Mouse (Mus musculus): ENCODE measurements at regions not wholly inside any gene's neighbourhood (a gene's known extent, or its start where the extent isn't known, plus 50 kb on each side); places are given as distances from the start of the nearest gene placed in this dataset.

DNA sequence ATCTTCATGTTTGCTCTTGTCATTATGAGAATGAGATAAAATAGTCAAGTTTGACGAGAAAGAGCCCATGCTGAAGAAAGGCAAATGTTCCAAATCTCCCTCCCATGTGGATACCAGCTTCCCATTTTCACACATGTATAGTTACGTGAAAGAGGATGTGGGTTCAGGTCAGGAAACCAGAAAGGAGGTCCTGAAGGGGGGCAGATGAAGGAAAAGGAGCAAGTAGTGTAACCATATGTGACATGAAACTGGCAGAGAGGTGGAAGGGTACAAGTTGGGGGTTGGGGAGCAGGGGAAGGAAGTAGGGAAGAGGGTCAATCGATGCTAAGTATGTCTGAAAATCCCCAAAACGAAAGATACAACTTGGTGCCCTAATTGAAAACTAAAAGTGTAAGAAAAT lies 132.6 kb upstream of the Pkn2 start:
- DNase-seq: no peak

DNA sequence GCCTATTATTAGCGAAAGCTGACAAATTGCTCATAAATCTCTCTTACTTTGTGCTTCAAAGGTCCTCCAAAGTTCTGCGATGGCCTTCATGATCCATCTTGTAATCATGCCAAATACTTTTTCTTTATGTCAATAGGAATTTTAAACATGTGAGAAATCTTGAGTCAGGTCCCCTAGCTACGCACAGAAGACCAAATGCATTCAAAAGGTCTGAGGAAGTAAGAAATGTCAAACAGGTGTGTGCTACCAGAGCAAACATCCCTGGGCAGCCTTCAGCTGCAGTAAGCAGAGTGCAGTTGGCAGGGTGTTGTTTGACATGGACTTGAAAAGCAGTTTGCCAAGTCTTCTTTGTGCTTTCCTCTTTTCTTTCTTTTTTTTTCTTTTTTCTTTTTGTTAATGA lies 125.2 kb upstream of the Pkn2 start:
- no peak for DNase-seq

DNA sequence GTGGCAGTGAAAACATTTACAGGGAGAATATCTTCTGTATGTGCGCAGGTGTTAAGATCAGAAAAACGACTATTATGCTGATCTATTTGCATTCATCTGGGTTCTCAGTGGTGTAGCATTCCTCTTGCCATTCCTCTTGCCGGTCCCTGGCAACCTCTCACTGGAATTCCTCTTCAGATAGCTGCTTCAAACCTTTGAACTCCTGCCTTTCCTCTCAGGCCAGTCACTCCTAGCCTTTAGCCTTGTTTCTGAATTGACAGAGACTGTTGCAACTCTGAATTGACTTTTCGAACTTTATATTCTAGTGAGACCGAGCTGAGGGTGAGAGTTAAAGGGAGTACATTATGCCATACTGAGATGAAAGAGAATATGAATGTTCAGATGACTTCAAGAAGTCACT lies 120.1 kb upstream of the Pkn2 start:
- DNase-seq: no peak

DNA sequence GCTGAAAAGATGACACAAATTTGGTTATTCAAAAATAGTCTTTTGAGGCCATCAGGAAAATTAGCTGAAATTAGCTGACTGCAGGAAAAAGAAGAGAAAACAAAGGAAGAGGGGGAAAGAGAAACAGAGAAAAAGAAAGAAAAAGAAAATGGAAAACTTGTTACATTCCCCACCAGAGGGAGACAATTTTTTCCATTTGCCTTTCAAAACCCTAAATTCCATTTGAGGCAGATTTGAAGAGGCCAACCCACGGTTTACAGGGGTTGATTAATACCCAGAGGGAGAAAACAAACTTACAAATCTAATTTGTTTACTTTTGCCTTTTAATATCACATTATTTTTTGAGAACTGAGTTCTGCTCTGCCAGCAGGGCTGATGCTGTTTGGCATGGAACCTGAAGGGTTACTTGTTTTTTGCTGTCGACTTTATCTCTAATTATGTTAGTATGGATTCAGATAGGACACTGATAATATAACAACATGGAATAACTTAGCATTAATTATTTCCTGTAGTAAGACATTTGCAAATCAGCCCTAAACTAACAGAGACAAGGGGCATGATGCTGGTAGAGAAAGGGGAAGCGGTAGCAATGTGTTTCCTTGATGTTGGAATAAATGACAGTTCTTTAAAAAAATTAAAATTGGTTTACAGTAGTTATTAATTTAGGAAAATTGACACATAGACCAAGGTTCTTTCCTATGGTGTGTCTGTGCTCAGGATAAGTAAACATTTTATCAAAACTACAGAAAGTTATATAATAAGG lies 114.4 kb upstream of the Pkn2 start:
- DNase-seq: no peak

DNA sequence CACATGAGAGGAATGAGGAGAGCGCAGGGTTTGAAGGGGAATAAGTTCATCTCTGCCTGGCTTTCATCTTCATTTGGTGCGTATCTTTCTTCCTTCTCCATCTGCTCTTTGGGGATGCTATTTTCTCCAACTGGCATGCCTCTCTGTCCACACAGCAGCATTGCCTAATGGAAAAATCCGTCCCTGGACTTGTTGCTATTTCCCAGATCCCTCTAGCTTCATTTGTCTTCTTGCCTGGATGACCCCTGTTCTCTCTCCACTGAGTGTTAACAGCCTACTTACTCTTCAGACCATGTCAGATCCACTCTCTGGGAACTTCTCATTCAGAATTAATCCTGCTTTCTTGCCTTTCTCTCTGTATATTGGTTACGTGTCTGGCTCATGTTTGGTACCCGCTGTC lies 102.7 kb upstream of the Pkn2 start:
- DNase-seq: no peak

DNA sequence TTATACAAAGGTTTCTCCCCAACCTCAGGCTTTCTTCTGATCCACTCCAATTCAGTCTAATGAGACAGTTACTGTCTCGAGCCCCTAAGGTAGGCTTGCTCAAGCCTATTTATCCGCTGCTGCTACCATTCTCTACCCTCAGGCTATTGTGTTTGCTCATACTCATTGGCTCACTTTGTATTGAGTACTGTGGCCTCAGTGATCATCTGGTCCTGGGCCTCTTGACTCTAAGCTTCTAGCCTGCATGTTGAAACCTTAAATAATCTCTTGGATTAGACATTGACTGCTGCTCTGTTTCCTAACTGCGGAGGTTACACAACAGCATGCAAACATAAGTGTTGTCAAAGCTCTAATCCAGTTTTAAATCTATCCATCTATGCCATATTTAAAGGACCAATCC lies 99.4 kb upstream of the Pkn2 start:
- no peak for DNase-seq

DNA sequence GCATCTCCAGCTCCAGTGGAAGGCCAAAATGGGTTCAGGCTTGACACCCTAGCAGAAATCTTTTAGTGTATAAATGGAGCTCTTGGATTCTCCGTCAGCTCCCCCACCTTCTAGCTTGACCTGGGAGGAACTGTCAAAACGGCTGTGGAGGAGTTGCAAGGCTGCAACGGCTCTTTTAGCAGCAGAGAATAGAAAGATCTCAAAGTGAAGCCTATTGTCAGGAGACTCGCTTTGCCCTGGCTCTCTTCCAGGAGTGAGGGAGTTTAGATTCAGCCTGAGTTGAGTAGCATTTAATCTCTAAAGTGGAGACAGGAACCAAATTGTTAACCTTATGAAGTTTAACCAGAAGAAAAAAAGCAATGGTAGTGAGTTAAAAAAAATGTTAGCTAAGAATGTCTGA lies 97.4 kb upstream of the Pkn2 start:
- DNase-seq: no peak

DNA sequence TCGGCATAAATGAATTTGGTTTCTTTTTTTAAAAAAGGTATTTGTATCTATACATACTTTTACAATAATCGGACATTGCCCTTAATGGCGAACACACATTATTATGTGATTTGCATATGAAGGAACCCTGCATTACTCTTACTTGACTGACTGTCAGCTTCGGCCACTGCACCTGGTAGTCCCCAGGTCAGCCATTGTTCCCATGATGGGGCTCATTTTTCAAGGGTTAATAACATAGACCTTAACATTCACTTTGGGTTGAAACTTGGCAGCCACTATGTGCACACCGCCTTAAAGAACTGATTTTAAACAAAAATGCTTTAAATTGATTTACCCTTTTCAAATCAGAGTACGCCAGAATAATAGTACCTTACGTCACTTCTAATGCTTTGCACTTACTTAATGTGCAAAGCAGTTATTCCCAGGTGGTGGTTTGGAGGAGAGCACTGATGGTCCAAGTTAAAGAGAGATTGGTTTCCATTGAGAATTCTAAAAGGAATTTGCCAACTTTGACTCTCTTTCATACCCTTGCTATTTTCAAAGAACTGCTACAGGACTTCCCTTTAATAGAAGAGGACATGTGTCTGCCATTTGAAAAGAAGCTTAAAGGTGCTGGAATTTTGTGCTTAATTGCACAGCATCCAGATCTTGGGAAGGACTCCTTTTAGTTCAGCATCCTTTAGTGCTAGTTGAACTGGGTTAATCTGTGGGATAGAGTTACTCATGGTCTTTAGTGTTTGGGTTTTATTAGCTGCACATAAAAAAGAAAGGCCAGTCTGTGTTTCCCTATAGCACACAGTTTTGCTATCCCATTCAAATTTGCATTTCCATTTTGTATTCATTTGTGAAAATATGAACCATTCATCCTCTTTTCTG lies 95.0 kb upstream of the Pkn2 start:
- no peak for DNase-seq

DNA sequence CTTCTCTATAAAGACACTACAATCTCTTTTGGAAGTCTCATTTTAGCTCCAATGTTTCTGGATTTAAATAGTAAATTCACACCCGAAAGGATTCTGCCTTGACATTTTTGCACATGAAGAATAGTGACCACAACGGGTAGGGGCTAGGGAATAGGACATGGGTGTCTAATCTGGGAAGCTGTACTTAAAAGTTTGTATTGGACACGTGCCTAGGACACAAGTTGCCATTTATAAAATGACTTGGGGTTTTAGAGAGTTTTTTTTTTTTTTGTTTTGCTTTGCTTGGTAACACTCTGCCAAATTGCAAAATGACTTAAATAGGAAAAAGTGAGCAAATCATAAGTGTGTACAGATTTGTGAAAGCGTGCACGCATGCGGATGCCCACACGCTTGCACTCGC lies 93.8 kb upstream of the Pkn2 start:
- no peak for DNase-seq

DNA sequence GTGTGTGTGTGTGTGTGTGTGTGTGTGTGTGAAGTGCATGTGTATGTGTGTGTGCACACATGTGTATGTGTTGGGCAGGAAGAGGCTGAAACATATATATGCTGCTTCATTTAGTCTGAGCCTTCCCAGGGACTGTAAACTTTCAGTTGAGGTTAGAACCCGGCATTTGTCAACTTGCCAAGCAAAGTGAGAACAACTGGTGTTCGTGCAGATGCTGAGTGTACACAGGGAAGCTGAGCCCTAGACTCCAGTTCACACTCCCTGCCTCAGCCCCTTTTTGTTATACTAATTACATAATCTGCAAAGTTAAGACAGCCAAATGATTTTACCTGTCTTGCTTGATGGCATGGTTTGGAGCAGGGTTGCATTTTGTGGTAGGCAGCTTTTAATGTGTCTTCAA lies 87.7 kb upstream of the Pkn2 start:
- no peak for DNase-seq

DNA sequence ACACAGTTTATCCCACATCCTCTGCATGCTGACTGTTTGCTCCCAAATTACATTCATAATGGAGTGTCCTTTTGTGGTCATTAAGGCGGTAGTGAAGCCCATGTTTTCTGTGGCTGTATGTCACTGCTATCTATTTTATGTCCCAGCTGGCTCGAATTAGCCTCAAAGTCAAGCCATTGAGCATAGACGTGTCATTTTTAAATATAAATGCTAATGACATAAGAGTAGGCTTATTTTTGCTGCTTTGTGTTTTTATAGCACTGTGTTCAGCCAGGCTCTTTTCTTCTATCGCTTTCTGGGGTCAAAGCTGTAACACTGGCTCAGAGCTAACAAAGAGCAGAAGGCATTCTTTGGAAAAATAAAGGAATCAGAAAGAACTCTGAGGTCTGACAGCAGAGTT lies 83.8 kb upstream of the Pkn2 start:
- DNase-seq: no peak

DNA sequence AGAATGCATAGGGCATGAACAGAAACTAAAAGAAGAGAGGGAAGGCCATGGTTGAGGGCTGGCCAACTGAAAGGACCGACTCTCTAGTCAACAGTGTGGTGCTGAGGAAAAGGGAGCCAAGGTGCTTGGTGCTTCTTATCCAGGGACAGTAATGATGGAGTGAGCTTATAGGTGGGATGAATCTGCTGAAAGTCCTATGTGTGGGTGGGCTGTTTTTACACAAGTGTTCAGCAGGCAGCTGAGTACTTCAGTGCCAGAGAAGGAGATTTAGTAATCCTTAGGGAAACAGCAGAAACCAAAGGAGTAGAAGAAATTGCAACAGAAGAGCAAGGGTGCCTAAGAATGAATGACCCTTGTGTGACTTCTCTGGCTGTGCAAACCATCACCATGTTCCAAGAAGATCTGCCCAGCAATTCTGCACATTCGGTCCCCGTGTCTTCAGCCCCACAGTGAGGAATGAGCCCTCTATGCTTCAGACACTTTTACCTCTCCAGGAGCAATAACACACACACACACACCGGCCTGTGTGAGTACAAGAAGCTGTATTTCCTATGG lies 82.1 kb upstream of the Pkn2 start:
- DNase-seq: no peak

DNA sequence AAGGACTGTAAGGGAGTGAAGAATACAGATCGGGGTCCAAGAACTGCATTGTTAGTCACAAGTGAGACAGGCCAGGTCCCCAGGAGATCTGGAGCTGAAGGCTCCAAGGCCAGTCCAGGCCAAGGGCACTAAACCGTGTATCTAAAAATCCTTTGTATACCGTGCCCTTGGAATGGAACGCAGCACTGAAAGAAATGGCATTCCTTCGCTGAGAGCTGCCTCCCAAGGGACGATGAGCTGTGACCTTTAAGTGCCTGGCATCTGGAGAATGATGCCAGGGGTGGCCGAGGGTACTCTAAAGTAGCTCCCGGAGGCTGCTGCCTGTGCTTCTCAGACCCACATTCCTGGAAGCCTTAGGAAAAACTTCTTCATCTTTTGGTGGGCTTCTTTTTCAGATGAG lies 76.0 kb upstream of the Pkn2 start:
- no peak for DNase-seq

DNA sequence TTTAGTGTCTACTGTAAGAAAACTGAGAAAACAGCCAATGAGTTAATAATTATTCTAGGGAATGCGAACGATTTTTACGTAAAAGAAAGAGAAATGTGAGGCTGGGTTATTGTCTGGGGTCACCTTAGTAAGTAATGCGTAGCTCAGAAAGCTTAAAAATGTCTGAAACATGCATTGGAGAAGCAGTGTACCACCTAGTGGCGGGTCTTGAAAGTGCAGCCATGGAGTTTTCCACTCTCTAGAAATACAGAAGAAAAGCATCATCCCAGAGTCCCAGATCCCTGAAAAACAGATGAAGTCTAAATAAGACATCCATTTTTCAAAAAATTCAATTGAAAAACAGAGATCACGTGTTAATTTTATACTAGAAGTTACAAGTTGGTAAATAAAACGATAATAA lies 67.0 kb upstream of the Pkn2 start:
- DNase-seq: no peak

DNA sequence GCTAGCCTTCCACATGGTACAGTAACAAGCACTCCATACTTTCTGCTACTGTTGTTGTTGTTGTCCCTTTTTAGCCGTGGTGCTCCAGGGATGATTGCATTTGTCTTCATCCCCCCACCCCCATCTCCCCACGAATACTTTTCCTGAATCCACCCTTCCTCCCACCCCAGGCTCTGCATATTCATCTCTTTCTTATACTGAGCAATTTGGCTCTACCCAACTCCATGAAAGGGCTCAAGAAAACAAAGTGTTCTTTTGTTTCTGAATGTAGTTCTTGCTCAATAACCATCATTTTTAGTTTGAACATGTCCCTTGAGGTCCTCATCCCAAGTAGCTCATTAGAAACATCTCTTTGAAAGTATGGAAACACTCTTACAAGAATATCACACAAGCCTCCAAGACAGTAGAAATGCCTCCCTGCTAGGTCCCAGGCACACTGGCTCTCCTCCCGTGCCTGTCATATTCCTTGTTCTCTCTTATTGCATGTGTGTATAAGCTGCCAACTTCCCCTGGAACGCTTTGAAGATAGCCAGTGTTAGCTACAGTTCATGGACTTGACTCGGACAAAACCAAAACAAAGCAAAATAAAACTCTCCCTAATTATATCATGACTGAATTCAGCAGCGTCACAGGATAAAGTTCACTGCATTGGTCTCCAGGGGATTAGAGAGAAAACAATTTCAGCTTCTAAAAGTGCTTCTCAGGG lies 59.7 kb upstream of the Pkn2 start:
- no peak for DNase-seq

DNA sequence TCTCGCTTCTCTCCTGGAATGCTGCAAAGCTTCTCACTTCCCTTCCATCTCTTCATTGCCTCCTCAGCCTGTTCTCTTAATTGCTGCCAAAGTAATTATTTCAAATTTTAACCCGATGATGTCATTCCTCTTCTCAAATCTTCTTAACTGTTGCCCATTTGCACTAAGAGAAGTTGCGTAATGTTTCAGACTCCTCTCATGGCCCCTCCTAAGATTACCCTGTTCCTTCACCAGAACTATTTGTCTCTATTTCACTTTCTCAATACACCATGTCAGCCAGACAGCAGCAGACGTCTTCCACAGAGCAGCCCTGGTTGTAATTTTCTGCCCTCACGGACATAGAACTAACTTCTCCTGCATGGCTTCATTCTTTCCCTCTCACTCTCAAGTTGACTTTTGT lies 59.1 kb upstream of the Pkn2 start:
- no peak for DNase-seq

DNA sequence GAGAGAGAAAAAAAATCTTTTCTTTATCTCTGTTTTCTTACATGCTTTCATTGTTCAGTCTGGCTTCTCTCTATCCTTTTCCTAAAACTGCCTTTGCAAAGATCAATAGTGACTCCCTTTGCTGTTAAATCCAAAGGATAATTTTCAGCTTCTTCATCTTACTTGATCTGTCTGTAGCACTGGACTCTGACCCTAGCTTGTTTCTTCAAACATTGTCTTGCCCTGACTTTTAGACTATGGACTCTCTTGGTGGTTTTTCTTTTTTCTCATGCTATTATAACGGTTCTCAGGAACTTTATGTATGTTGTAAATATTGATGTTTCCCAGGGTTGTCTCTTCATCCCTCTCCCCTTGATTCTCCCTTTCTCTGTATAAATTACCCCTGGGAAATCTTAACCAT lies 58.0 kb upstream of the Pkn2 start:
- no peak for DNase-seq

DNA sequence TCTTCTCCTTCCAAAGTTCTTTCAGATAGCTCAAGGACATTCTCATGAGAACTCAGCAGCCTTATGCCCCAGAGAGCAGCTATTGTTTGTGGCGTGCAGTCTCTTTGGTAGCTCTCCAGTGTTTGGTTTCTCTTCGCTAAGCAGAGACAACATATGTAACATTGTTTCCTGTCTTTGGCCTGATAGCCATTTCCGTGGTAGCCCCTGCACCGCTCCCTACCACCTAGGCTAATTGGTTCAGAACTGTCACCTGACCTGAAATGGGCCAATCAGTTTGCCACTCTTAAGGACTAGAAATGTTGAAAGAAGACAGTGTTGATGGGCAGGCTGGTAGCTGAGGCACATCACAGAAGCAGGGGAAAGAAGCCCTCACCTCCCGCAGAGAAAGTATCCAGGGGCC lies 54.1 kb upstream of the Pkn2 start:
- no peak for DNase-seq

DNA sequence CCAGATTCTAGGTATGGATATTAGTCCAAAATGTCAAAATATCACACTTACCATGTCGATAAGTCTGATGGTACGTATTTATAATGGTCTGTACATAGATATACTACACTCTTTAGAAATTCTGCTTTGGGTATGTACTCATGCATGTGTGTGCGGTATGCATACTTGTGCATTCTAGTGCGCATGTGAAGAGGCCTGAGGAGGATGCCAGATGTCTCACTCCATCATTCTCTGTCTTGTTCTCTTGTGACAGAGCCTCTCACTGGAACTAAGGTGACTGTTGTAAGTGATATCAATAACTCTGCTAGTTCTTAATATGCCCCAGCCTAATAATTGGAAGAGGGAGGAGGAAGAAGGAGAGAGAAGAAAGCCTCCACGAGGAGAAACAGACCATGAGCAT lies 52.5 kb upstream of the Pkn2 start:
- DNase-seq: no peak

DNA sequence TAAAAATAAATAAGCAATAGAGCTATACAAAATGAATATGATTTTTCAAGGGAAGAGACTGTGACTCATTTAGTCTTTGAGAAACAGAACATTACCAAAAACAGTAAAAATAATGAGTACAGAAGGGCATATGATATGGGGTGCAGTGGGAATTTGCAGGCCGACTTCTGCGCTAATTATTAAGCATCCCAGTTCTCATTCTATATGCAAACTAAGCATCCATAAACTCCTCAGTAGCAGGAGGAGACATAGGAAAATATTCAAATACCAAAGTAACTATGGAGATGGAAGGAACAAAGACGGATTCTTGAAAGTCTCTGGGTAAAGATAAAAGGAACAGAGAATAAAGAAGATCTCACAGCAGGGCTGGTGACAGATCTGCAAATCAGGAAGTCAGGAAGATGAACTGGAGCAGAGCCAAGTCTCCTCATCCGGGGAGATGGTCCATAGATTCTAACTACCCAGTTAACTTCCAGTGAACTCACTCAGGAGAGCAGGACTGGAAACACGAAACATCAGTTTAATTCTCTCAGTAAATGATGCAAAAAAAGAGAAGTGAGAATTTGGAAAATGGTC lies 52.0 kb upstream of the Pkn2 start:
- no peak for DNase-seq

Data from cerebellum, adult 11-12 months (tissue).